Mouse (Mus musculus): Measurements from ENCODE around the gene Abca17.

Abca17 gene

DNA sequence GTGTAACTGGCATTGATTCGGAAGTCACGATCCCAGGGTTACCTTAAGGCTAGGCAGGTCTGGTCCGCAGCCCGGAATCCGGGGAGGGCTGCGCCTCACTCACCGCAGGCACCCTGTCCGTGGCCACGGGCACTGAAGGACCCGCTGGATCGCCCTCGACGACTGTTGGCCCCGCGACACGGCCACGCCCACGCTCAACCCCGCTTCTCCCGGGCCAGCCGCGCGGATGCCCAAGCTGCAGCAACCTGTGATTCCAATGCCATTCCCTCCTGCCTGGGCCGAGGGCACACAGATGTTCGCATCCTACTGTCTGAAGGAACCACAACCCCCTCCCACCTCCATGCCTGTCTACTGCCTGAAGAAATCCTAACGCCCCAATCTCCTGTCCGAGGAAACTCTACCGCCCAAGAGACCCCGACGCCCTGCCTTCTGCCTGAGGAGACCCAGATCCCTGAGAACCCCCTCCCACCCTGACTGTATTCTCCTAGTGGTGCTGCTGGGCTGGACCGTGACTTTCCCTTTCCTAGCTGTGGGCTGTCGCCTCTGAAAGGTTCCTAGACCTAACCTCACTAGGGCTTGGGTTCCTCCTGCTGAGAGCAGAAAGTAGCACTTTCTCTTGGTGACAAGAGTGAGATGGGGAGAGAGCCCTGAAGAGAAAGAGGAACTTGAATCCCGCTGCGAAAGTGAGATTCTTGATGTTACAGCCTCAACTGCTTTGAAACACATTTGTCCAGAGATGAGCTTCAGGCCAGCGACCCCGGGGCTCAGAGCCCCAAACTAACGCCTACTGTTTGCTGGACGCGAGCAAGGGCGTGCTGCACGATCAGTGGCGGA is at the start of gene Abca17:
Gene Abca17, minus strand, starts transcription at position 143 of the 834 bp plus-strand sequence.
- DNase-seq (ENCODE audit: low spot score in 2 of 2) = peak; percentile 14 to 32

DNA sequence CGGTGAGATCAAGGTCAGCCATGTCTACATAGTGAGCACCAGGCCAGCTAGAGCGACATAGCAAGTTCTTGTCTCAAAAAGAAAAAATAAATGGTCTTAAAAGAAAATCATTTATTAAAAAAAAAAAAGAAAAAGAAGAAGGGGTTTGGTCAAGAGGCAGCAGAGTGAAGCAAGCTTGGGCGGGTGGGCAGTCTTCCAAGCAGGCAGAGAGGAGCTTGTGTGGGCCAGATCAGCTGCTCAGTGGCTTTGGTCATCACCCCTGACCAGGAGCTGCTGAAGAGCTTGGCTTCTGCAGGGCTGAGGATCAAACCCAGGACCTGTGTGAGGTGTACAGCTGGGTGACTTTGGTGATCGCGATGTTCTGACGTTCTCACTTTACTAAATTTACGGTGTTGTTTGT is 43.6 kb upstream of the Abca17 start:
- DNase-seq (ENCODE audit: low spot score in 2 of 2) = no peak

DNA sequence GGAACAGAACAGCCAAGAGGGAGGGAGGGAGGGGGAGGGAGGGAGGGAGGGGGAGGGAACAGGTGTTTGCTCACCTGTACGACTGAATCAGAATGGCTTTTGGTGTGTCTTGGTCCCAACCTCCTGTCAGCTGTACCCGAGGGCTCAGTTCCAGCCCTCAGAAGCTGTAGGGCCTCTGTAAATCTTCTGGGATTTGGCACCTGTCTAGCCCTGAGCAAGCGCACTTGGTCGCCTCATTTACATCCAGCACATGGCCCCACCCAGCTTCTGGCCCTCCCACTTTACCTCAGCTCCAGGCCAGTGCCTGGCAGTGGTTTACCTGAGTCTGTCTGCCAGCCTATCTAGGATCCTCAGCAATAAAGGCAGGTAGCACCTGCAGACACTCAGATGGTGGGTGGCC is 42.7 kb upstream of the Abca17 start:
- DNase-seq (ENCODE audit: low spot score in 2 of 2) = no peak

DNA sequence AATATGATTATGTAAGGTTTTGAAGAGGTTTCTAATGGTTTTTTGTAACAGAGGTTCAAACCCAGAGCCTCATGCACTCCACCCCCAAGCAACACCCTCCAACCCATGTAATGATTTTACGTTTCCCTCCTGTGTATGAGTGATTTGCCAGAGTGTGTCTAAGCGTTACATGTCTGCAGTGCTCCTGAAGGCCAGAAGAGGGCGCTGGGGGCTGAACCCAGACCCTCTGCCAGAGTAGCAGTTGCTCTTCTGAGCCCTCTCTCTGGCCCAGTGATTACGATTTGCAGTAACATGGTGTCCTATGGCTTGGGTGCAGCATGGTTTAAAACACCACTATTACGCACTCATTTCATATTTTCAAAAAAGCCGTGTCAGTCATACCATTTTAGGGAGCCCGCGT is 40.3 kb upstream of the Abca17 start:
- no peak for DNase-seq (ENCODE audit: low spot score in 2 of 2)

DNA sequence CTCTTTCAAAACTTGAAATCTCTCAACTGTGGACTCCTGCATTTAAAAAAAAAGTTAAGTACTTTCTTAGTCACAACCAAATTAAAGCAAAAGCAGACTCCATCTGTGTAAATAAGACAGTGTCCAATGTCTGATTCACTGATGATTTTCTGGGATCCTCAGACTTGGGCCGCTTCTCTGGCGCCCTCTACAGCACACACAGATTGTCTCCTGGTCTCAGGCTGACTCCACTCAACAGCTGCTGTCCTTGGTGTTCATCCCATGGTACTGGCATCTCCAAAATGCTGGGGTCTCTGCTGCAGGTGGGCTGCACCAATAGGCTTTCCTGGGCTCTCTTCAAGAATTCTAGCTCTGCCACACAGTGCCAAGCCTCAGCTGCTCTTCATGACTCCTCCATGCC is 39.0 kb upstream of the Abca17 start:
- peak in 1 of 2 experiments; percentile 11 for DNase-seq (ENCODE audit: low spot score in 2 of 2)

DNA sequence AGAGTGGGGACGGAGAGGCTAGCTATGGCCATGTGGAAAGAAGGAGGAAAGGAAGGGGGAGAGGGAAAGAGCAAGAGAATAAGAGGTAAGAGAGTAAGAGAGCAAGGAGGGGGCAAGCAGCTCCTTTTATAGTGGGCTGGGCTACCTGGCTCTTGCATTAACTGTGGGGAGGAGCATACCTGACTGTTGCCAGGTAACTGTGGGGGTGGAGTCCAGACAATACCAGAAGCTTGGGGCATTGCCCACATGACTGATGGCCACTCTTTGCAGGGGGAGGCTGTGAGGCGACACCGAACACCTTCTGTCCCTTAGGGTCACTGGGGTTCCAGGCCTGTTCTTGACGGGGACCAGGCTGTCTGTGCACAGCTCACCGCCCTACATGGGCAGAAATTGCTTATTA is 37.8 kb upstream of the Abca17 start:
- DNase-seq (ENCODE audit: low spot score in 2 of 2) = no peak

DNA sequence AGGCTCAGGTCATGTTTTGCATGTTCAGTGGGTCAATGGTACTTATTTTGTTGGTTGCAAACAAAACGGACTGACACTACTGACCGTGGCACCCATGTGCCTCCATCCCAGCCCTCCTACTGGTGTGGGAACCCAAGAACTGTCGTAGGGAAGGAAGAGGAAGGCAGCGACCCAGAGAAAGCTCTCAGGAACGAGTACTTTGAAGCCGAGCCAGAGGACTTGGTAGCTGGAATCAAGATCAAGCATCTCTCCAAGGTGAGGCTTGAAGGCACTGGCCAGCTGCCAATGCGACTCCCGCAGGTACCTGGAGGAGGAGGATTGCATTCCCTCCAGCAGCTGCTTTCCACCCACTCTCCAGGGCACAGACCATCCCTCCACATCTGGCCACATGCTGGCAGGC is 32.9 kb upstream of the Abca17 start:
- DNase-seq (ENCODE audit: low spot score in 2 of 2) = no peak

DNA sequence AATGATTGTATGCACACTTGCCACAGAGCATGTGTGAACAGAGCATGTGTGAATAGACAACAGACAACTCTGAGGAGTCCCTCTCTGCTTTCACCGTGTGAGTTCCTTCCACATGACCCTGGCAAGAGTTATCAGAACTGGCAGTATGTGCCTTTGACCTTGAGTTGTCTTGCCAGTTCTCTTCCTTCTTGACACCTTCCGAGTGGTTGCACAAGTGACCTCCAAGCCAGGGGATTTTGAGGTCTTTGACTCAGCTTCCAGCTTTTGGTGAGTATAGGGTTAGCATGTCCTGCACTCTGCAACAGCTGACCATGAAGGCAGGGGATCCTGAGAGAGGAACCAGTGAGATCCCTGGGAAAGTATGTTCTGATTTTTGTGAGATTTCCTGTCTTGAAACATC is 27.6 kb upstream of the Abca17 start:
- DNase-seq (ENCODE audit: low spot score in 2 of 2) = no peak

DNA sequence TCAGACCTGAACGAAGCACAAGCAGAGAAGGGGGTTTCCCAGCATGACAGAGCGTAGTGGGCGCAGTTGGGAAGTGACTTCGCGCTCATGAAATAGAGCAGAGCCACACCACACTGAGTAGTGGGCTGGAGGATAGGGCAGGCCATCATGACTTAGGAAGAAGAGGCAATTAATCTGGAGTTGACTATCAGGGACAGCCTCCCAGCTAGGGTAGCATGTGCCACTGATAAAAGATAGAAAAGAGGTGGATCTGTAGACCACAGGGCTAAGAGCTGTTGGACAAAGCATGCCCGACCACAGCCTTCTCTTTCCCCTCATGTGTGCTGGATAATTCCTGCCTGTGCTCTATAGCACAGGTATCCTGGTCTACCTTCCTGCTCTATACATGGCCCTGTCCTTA is 25.0 kb upstream of the Abca17 start:
- DNase-seq (ENCODE audit: low spot score in 2 of 2) = no peak

DNA sequence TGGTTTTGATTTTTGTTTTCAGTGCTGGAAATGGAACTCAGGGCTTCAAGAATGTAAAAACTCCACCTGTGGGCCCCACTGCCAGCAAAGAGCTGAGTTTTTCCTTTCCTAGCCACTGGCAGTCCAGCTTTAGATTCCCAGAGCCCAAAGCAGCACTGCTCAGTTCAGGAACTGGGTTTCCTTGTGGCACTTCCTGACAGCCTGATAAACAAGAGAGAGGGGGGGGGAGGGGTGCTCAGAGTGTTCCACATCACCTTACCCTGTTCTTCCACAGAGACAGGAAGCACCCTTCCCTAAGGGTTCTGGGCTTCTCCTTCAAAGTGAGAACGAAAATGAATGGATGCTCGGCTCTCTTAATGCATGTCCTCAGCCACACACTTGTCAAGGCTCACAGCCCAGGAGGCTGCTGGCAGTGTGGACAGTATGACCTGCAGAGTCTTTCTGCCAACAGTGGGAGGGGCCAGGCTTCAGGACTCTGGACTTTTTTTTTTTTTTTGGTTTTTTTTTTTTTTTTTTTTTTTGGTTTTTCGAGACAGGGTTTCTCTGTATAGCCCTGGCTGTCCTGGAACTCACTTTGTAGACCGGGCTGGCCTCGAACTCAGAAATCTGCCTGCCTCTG is 24.3 kb upstream of the Abca17 start:
- DNase-seq (ENCODE audit: low spot score in 2 of 2) = no peak

DNA sequence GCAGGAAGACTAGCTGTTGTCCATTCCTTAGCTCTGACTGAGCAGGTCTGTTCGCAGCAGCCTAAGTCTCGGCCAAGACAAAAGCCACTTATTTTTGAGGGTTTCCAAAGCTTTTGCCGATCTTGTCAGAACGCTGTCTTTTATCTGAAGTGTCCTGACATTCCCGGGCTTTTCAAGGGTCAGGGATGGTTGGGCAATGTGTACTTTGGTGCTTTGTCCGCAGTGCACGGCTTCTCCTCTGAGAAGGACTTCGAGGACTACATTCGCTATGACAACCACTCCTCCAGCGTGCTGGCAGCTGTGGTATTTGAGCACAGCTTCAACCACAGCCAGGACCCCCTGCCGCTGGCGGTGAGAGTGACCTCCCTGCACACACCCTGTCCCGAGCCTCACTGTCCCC is 15.0 kb upstream of the Abca17 start:
- DNase-seq (ENCODE audit: low spot score in 2 of 2) = no peak

DNA sequence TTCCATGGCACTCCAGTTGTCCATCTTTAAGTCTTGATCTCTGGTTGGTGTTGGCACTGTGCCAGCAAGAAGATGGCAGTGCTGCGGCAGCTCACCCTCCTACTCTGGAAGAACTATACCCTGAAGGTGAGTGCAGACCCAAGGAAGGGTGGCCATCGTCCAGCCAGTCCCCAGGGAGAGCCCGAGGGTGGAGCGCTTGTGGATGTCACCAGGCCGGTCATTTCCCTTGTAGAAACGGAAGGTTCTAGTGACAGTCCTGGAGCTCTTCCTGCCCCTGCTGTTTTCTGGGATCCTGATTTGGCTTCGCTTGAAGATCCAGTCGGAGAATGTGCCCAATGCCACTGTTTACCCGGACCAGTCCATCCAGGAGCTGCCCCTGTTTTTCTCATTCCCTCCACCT is 13.6 kb upstream of the Abca17 start:
- no peak for DNase-seq (ENCODE audit: low spot score in 2 of 2)

DNA sequence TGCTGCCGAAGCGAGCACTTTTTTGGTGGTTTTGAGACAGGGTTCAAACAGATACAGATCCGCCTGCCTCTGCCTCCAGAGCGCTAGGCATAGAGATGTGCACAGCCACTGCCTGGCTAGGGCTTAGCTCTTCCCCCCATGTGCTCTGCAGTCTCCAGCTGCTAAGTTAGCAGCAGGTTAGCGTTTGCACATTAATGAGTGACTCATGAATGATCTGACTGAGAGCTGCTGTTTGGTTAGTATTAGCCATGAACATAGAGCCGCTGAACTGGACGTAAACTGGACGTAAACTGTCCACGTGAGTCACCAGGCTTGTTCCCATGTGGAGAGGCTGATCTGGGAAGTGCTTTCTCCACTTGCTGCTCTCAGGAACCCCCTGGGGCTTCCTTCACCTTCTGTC is 11.7 kb upstream of the Abca17 start:
- DNase-seq (ENCODE audit: low spot score in 2 of 2) = no peak

DNA sequence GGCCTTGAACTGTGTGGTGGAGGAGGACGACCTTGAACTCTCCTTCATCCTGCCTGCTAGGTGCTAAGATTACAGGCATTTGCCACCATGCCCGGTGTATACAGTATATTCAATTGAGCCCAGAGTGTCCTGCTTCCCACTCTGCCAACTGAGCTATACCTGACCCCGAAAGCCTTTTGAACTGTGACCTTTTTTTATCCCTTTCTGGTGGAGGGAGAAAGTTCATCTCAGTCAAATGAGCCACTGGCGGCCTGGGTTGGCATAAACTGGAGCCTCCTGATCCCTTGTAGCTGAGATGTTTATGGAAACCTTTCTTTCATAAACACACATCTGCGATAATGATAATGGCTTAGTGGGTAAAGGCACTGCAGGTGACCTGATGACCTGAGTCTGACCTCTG is 10.4 kb upstream of the Abca17 start:
- no peak for DNase-seq (ENCODE audit: low spot score in 2 of 2)

DNA sequence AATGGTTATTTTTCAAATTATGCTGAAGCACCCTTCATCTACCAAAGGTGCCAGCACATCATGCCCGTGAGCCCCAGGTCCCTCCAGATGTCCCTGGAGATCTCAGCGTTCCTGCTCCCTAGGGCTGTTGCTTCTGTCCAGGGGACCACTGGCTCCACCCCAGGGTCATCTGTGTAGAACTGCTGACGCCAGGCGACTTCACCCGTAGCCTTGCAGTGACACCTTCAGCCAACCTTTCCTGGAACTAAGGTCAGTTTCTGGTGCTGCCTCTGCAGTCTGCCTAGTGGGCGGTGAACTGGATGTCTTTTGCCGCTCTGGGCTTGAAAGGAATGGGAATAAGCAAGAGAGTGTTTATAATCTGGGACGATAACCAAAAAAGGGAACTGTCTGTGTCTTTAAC is 10.0 kb upstream of the Abca17 start:
- no peak for DNase-seq (ENCODE audit: low spot score in 2 of 2)

DNA sequence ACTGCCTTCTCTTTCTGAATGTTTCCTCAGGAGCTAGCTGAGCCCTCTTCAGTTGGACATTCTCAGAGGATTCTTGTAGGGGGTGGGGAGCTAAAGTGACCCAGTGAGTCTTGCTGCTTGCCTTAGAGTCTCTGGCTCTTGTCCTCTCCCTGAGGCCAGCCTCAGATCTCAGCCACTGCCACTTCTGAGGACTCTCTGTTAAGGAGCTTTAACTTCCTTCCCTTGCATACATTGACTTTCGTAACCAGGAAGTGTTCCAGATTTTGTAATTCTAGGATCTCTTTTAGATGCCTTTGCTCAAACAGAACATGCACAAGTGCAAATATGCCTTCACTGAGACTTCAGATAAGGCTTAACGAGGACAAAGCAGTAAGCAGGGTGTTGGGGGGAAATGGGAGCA is 9.0 kb upstream of the Abca17 start:
- DNase-seq (ENCODE audit: low spot score in 2 of 2) = no peak

DNA sequence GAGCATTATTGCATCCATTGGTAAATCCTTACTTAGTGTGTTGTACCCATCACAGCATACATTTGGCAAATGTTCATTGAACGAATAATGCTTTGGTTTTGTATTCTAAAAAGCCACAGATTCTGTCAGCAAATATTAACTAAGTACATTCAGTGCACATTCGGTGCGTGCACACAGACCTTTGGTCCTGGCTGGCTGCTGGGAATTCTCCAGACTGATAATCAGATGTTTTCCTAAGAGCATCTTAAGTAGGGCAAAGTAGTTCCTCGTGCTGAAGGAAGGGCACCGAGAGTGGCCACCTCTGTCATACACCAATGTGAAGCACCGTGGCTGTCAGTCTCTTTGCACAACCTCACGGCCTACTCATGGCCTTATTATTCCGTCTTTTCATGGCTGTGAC is 8.1 kb upstream of the Abca17 start:
- no peak for DNase-seq (ENCODE audit: low spot score in 2 of 2)

DNA sequence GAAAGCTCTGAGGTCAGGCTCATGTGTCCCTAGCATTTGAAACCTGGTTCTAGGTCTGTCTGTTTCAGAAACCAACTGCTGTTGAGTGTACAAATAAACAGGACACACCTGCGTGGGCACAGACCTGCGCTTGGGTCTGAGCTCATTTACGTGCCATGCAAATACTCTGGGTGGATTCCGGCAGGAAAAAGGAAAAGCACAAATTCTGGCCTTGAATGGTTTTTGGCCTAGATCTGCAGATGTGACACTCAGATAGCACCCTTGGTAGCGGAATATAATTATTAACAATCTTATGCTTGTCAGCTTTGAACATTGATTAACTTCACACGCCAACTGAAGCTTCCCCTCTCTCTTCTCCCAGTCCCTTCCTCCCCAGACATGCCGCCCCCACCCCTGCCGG is 4.4 kb upstream of the Abca17 start:
- DNase-seq (ENCODE audit: low spot score in 2 of 2) = no peak

DNA sequence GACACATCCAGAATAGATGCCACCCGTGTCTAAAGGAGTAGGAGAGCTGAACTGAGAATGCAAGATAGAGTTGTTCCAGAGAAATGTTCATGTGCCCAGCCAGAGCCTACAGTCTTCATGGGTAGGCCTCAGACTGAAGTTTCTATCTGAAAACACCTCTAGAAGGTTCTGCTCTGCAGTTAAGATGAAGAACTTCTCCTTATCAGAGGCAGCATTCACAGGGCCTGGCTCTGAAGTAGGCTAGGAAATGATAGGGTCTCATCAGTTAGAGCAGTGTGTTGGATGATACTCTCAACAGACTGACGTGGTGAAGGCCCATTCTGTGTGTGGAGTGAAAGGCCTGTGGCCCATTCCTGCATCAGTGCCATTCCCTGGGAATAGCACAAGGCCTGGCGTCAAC is 3.1 kb upstream of the Abca17 start:
- no peak for DNase-seq (ENCODE audit: low spot score in 2 of 2)

DNA sequence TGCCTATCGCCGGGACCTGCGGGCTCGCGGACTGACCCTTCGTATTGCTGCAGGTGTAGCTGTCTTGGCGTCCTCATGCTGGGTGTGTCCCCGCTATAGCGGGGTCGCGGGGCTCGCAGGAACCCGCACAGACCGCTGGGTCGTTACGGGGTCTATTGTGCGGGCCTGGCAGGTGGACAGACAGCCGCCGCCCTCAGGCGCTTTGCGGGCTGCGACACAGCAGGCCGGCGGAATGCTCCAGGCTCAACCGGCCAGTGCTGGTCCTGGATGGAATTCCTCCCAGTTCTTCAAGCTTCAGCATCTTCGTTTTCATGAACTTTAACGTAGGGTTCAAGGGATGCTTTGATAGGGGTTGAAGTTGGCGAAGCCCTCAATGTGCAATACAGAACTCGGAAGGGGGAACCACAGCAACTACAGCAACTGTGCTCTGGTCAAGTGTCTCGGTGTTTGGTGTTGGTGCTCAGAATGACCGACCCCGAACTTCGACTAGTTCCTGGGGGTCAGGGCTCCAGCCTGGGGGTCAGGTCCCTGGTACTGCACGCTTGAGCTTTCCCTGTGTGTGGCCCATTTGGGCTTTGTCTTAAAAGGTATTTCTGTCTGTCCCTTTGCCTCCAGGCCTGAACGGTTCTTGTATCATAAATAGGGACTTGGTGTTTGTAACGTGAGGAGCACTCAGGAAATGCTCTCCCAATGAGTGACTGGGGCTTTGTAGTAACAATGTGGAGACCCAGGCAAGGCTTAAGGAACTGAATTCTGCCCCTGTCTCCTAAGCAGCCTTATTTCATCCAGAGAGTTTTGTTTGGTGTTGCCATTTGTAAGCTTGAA is 1.7 kb upstream of the Abca17 start:
- DNase-seq (ENCODE audit: low spot score in 2 of 2) = no peak

DNA sequence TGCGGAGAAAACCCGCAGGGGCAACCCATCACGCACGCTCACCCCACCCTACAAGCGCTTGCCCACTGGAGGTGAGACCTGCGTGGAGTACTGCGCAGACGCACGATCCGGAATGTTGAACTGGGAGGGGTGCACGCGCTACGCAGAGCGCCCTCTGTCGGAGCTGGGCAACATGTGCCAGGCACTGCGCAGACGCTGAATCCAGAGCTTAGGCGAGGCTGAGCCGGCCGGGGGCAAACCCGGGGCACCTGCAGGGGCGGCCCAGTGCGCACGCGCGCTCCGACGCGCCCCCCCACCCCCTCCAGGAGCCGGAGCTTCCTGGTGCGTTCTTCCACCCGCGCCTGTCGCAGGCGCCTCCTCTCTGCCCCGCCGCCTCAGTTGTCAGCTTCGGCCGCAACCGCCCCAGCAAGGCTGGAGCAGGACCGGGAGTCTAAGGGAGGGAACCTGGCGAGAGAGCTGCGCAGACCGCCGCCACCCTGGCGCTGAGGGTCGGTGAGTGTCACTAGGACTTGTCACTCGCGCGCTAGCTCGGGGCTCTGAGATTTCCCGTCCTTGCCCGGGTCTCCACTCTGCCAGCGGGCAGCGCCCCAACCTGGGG is 991 bp upstream of the Abca17 start, which contains the start of gene Abca3:
Gene Abca3, plus strand, starts transcription at position 191 of the 598 bp plus-strand sequence.
- peak; percentile 93 for DNase-seq (ENCODE audit: low spot score in 2 of 2)

DNA sequence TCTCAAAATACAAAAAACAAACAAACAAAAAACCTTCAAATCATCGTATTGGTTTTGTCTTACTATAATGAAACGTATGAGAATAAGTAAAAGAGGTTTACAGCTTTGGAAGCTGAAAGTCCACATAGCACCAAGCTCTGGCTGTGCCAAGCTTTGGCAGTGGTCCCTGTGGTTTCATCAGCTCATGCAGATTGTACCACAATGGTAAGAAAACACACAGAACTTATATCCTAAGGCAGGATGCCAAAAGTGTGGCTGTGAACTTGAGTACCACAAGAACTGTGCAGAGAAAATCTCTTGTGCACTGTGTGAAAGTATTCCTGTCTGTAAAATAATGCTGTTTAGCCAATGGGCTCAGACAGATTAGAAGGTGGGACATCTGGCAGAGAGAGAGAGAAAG is 1.7 kb downstream of the Abca17 start:
- DNase-seq (ENCODE audit: low spot score in 2 of 2) = no peak
